Mouse (Mus musculus) erythroid progenitor cell, adult 5-6 weeks (primary cell): ENCODE data around the gene Trim59. TPM values are rescaled to one million over a fixed set of nuclear protein-coding genes. Genes with fewer than 3 reads are reported as not detected.
A peak's percentile ranks its signal among the peaks of the same experiment; 100 is the strongest.

ENCODE experiments used
- ATAC-seq: replicated peaks from 2 replicates; pipeline ENCODE4 v1.8.0; 2016; ENCODE audit warnings: moderate number of reproducible peaks, mild to moderate bottlenecking, moderate TSS enrichment, inconsistent platforms; ENCODE audit not compliant: poor library complexity, low FRiP score, severe bottlenecking
- total RNA-seq, 2 experiments: library from RNA; stranded (forward) in 1 of 2; stranded (reverse) in 1 of 2; fragments of 150-400 nt in 1 of 2; fragments of 186-747, 209-891 nt in 1 of 2; gene quantifications; 2 replicates each; pipeline versions ENCODE4 v1.2.3 to v1.2.4; 2015 to 2017; ENCODE audit warnings: low replicate concordance in 2 of 2

Gene Trim59
- total RNA-seq, 2 experiments from 2014 or later: 350 to 641 TPM

GRCm38 (mm10) chr3:69006246-69006760, 38.3 kb downstream of the Trim59 start:
- no peak for ATAC-seq

DNA sequence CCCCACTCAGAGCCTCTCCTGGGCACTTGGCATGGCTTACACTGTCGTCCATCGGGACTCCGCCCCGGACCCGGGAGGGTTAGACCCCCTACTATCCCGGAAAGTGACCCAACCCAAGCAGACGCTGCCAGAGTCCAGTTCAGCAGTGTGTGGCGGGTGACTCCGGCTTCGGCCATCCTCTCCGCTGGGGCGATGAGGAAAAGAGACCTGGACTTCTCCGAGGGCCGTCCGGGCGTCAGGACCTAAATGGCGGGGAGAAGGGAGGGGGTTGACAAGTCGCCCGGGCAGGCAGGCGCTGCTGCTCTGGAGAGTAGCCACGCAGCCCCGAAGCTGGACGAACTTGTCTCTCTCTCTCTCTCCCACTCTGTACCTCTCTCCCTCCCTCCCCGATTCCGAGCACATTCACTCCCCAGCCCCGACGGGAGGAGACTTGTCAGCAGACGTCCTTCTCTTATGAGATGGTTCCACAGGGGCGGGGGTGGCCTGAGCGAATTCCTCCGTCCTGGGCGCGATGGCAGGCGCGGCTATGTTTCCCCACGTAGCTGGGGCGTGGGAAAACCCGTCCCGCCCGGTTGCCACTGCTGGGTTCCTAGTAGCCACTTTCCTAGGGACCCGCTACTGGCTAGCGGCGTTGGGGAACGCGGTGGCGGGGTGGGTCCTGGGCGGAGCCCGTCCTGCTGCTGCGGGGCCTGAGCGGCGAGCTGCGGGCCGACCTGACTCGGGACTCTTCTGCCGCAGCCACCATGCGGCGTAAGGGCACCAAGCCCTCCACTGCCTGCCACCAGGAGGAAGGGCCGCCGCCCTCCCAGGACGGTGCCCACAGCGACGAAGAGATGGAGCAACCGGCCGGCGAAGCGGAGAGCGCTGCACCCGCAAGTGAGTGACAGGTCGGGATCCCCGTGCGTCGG, 39.0 kb downstream of the Trim59 start:
- ATAC-seq: peak; percentile 60

DNA sequence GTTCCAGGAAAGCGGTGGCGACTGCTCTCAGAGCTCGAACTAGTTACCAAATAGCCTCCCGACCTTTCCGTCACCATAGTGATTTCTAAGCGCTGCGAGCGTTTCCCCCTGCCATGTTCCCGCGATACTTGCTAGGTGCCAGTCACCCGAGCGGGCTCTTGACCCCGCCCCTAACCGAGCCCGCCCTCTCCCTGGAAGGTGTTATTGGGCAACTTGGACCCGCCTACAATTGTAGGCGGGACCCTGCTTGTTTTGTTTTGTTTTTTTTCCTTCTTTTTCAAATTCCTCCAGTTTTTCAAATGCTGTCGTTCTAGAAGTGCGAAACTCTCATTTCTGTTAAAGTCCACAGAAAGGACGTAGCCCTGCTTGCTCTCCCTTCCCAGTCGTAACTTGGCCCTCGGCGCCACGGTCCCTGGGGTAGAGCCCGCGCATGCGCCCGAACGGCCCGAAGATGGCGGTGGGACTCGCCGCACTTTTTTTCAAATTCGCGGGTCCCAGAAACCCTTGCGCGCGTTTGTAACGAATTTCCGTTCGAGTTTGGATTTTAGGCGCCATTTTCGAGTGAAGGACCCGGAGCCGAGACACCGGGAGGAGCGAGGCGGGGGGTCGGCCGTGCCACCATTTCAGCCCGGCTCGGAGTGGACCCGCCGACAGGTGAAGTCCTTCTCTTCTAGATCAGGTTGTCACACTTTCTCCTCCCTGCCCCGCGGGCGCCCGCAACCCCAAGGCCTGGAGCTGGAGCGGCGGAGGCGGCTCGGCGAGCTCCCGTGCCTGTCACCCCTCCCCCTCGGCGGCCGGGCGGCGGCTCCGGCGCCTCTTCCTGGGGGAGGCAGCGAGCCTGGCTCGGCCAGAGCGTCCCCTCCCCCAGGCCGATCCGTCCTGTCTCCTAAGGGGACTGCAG, 39.9 kb downstream of the Trim59 start, which contains the start of the genes Ift80 and Smc4:
Gene Ift80 (minus strand): TSS at position 134 of the 901 bp plus-strand sequence.
Gene Smc4 (plus strand): TSS at position 302 of the 901 bp plus-strand sequence.
- peak; percentile 86 for ATAC-seq

GRCm38 (mm10) chr3:69004055-69004436, 40.5 kb downstream of the Trim59 start:
- peak; percentile 25 for ATAC-seq

DNA sequence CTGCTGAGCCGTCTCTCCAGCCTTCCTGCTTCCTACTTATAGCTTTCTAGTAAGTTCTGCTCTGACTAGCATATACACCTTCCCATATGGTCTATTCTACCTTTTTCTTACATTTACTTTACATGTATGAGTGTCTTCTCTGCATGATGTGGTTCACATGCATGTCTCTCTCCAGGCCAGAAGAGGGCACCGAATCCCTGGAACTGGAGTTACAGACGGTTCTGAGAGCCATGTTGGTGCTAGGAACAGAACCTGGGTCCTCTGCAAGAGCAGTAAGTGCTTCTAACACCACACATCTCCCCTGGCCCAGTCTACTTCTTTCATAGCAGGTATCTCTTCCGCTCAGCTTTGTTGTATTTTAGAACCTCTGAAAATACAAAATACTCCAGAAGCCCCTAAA, 41.8 kb downstream of the Trim59 start:
- ATAC-seq: no peak

DNA sequence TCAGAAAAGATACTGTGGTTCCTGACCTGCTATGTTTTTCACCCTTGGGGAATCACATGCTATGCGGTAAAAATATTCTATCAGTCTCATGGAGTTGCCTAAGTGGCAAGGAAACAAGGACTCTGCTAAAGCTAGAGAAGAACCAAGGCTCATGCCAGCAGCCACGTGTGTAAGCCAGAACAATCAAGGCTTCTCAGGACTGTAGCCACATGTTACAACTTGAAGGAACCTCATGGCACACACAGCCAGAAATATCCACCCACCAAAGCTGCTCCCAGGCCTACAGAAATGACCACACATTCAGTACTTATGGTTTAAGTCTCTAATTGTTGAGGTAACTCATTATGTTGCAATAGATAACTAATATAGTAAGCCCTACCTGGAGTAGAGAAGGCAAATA, 58.0 kb downstream of the Trim59 start:
- ATAC-seq: no peak

Other genes starting within 250 kb of the Trim59 start
- gene 1110032F04Rik, start 175.2 kb downstream of the Trim59 start, total RNA-seq (2015; ENCODE audit: low replicate concordance): not detected in 2 replicates
- gene 1110032F04Rik, start 175.2 kb downstream of the Trim59 start, total RNA-seq (2017; ENCODE audit: low replicate concordance): not detected in 2 replicates
- gene Ift80, start 40.2 kb downstream of the Trim59 start, total RNA-seq (2015; ENCODE audit: low replicate concordance): 155 and 233 TPM in 2 replicates
- 270 and 271 TPM in 2 replicates for gene Ift80, start 40.2 kb downstream of the Trim59 start, total RNA-seq (2017; ENCODE audit: low replicate concordance)
- 764 and 1,013 TPM in 2 replicates for gene Smc4, start 40.0 kb downstream of the Trim59 start, total RNA-seq (2015; ENCODE audit: low replicate concordance)
- 1,945 and 2,175 TPM in 2 replicates for gene Smc4, start 40.0 kb downstream of the Trim59 start, total RNA-seq (2017; ENCODE audit: low replicate concordance)
- 42.5 and 48.2 TPM in 2 replicates for gene Kpna4, start 82.4 kb upstream of the Trim59 start, total RNA-seq (2015; ENCODE audit: low replicate concordance)
- gene Kpna4, start 82.4 kb upstream of the Trim59 start, total RNA-seq (2017; ENCODE audit: low replicate concordance): 35.3 and 46.0 TPM in 2 replicates
- gene Arl14, start 177.7 kb upstream of the Trim59 start, total RNA-seq (2015; ENCODE audit: low replicate concordance): not detected in 2 replicates
- not detected in 2 replicates for gene Arl14, start 177.7 kb upstream of the Trim59 start, total RNA-seq (2017; ENCODE audit: low replicate concordance)